Mouse (Mus musculus): ENCODE measurements around the gene Gm9803. TPM values are rescaled to one million over a fixed set of nuclear protein-coding genes. Genes with fewer than 3 reads are reported as not detected.

Gm9803 gene
- polyA plus RNA-seq, 1 experiment from 2014 or later, result 13.9 TPM

DNA sequence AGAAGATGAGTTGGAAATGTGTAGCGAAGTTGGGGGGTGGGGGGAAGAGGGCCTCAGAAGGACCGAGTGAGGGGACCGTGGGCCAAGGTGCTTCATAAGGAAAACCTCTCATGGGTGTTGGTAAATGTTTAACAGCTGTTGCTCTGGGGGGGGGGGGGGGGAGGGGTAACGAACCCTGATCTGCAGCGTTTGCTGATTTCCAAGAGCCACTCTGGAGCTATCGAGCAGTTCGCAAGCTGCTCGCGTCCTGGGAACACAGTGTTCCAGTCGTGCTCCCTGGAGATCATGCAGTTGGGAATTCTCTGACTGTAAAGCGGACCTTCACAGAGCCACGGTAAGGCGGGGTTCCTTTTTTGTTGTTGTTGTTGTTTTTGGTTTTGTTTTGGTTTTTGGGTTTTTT is 5.5 kb upstream of the Gm9803 start:
- no peak overlapping the region for H3K27ac ChIP-seq (replicated peaks)
- WGBS, result 79% methylated on average over 13 of the region's 13 CpGs
- DNase-seq (ENCODE audit: low spot score), result no peak
- H3K36me3 ChIP-seq (replicated peaks), result peaks cover 28% of the 10 kb centered on the region
- H3K4me3 ChIP-seq, result no peak overlapping the region
- H3K9me3 ChIP-seq, result no peaks in the 10 kb centered on the region
- no peaks in the 10 kb centered on the region for H3K27me3 ChIP-seq (replicated peaks; ENCODE audit: low read depth, poor library complexity, severe bottlenecking)
- peaks cover 5% of the 10 kb centered on the region; the same call in 1 of the 2 replicates for H3K4me1 ChIP-seq

DNA sequence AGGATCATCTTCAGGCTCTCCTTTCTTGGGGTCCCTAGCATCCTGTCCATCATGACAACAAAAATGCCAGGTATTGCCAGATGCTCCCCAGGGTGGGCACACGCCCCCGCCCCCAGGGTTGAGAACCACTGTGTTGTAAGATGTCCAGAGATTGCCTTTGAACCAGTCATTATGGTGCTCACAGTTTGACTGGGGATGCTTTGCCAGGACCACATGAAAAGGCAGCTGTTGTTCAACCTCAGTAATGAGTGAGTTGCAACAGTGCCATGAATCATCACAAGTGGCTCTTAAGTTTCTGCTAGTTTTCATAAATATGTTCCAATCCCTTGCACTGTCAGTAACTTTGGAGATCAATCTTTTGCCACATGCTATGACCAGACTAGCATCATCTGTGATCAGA is 3.9 kb upstream of the Gm9803 start:
- no peak for DNase-seq (ENCODE audit: low spot score)

DNA sequence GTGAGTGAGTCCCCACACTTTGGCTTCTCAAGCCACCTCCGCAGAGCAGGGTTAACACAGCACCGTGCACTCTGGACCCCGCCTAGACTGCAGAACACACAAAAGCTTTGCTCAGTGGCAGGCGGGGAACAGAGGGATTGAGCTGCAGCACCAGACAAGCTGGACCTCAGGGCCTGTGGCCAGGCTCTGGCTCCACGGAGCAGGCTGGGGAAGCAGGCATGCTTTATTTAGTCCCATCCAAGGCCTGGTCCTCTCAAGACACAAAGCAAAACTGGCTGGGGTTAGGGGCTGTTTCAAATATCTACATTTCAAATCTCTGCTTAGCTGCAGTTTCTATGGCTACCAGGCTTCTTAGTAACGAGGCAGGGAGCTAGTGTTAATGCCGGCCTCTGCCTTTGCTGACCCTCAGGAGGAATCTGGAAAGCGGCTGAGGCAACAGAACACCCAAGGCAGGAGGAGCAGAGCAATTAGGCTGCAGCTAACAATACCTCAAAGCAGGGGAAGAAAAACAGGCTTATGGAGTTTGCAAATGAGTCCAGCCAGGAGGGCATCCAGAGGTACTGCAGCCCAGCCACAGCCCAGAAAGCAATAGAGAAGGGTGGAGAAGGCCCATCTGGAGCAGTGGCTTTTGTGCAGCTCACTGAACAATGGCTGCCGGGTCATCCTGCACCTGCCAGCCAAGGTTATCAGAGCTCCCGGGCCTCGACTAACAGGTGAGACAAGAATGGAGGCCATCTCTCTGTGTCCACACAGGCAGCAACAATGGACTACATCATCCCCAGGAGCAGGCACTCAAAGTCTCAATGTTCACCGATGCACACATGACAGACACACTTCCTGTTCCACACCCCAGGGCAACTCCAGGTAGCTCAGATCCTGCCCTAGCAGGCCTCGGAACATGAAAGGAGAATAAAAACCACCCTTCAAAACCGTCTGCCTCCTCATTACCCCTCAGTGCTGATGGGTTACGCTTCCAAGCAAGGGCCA is 3.7 kb downstream of the Gm9803 start:
- H3K36me3 ChIP-seq (replicated peaks), result peaks cover 80% of the 10 kb centered on the region
- peaks cover 19% of the 10 kb centered on the region for H3K4me1 ChIP-seq
- H3K9me3 ChIP-seq, result no peaks in the 10 kb centered on the region
- DNase-seq (ENCODE audit: low spot score), result peak; percentile 42
- H3K27me3 ChIP-seq (replicated peaks; ENCODE audit: low read depth, poor library complexity, severe bottlenecking), result no peaks in the 10 kb centered on the region
- H3K27ac ChIP-seq (replicated peaks), result peak overlapping the region; percentile 79
- 42% methylated on average over 15 of the region's 15 CpGs for WGBS
- peak overlapping the region; percentile 11; the same call in 1 of the 2 replicates for H3K4me3 ChIP-seq

More for the DNA sequence above, 3.9 kb upstream of the Gm9803 start:
- peaks cover 5% of the 10 kb centered on the region; the same call in 1 of the 2 replicates for H3K4me1 ChIP-seq
- 95% methylated on average over 2 of the region's 2 CpGs for WGBS
- H3K27me3 ChIP-seq (replicated peaks; ENCODE audit: low read depth, poor library complexity, severe bottlenecking), result no peaks in the 10 kb centered on the region
- H3K4me3 ChIP-seq, result no peak overlapping the region
- H3K27ac ChIP-seq (replicated peaks), result no peak overlapping the region
- H3K9me3 ChIP-seq, result no peaks in the 10 kb centered on the region
- peaks cover 22% of the 10 kb centered on the region for H3K36me3 ChIP-seq (replicated peaks)

DNA sequence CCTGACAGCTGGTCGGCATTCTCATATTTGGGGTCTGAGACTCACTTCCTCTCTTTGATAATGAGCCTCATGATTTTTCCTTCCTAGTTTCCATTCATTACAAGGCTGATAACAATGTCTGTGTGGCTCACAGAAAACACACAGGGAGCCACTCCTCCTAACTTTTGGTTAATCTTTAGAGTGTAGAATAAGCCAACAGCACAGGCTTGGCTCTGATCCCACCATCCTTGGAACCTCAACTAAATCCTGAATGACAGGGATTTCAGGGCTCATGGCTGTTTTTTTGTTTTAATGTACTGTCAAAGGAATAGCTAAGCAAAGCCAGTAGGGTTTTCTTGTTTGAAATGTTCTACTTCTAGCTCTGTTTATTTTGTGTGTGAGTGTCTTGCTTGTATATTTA is 10.5 kb downstream of the Gm9803 start:
- Histone ChIP-seq H3K4me3 (no peak overlapping the region), H3K36me3 (replicated peaks) (peaks cover 60% of the 10 kb centered on the region), H3K9me3 (no peaks in the 10 kb centered on the region), H3K27me3 (replicated peaks; ENCODE audit: low read depth, poor library complexity, severe bottlenecking) (no peaks in the 10 kb centered on the region), H3K27ac (replicated peaks) (no peak overlapping the region), H3K4me1 (peaks cover 4% of the 10 kb centered on the region)
- DNase-seq (ENCODE audit: low spot score), result no peak
- 88% methylated on average over 1 of the region's 1 CpGs for WGBS

DNA sequence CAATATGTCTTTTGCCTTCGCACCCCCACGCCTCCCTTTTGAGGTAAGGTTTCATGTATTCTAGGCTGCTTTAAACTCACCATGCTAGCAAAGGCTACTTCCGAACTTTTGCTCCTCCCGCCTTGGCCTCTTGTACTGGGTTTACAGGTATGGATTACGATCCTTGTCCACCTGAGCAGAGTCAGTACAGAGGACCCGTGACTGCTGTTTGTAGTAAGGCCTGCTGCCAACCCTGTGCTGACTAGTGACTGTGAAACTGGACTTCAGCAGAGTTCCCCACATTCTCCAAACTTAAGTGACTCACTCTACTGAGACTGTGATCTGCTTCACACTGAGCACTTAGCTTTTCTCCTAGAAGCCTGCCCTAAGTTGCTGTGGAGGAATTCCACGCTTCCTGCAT is 13.8 kb downstream of the Gm9803 start:
- H3K27me3 ChIP-seq (replicated peaks; ENCODE audit: low read depth, poor library complexity, severe bottlenecking), result no peaks in the 10 kb centered on the region
- no peak overlapping the region for H3K27ac ChIP-seq (replicated peaks)
- no peak overlapping the region for H3K4me3 ChIP-seq
- peaks cover 28% of the 10 kb centered on the region for H3K36me3 ChIP-seq (replicated peaks)
- DNase-seq (ENCODE audit: low spot score), result no peak
- peaks cover 15% of the 10 kb centered on the region for H3K4me1 ChIP-seq
- WGBS, result 90% methylated on average over 7 of the region's 7 CpGs
- H3K9me3 ChIP-seq, result no peaks in the 10 kb centered on the region

DNA sequence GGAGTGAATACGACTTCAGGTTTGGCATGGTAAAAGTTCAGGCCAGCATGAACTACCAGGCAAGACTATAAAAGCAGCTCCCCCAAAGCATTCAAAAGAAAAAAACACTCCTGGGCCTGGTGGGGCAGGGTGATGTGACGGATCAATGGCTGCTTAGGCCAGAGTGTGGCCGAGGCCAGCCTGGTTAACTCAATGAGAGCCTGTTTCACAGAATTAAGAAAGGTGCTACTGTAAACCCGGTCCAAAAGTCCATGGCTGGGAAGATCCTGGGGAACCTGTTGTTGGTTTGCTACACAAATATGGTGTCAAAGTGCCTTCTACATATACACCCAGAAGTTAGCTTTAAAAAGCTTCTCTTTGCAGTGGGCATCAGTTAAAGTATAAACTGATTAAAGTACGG is 14.9 kb downstream of the Gm9803 start:
- no peak overlapping the region for H3K27ac ChIP-seq (replicated peaks)
- DNase-seq (ENCODE audit: low spot score), result no peak
- peaks cover 15% of the 10 kb centered on the region for H3K4me1 ChIP-seq
- H3K4me3 ChIP-seq, result no peak overlapping the region
- H3K36me3 ChIP-seq (replicated peaks), result peaks cover 18% of the 10 kb centered on the region
- WGBS, result 90% methylated on average over 5 of the region's 5 CpGs
- no peaks in the 10 kb centered on the region for H3K27me3 ChIP-seq (replicated peaks; ENCODE audit: low read depth, poor library complexity, severe bottlenecking)
- no peaks in the 10 kb centered on the region for H3K9me3 ChIP-seq

DNA sequence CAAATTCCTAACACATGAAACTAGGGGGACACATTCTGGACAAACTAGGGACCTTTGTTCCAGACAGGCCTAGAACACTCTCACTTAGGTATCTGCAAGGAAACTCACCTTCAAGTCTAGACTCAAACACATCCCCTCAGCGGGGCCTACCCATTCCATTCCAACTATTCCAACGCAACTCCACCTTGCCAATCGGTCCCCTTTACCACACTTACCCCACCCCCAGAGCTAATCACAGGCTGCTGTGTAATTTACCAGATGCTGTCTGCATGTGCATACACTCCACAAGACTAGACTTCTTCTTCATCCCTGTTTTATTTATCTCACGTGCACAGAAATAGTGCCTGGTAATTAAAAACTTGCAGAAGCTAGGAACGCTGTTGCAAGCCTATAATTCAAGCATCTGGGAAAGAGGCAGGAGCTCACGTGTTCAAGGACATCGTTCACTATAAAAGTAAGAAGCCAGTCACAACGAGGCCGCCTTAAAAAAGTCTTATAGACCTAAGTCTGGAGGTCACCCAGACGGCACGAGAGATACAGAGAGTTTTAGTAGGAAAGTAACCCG is 15.9 kb downstream of the Gm9803 start:
- Histone ChIP-seq H3K36me3 (replicated peaks) (peaks cover 18% of the 10 kb centered on the region), H3K27ac (replicated peaks) (peak overlapping the region; percentile 92)

DNA sequence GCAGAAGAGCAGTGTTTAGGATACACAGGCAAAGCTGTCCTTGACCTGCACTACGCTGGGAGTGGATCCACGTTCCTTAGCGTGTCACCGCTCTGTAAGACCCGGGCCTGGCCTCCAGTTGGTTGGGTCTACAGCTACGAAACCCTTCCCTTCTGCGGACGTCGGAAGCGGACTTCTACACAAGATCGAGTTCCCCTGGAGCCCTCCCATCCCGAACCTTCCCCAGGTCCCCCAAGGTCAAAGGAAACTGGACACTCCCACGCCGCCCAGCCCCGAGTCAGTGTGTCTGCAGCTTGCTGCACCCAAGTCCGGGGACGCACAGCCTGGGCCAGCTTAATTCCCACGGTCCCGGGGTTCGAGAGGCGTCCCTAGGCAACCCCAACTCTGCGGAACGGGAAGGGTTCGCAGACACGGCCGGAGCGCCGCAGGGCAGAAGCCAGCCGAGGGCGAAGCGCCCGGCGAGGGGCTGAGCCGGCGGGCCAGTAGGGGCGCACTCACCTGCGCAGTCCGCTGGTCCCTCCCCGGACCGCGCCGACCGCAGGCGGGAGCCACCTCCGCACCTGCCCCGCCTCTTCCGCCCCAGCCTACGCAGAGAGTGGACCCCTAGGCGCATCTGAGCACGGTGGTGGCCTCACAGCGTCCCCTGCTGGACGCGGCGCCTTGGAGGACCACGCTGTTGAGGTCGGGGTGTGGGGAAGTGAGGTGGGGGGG is 16.7 kb downstream of the Gm9803 start, which contains the start of gene 1700021F05Rik:
1700021F05Rik (minus strand) TSS at position 553 of the 711 bp plus-strand sequence.
- DNase-seq (ENCODE audit: low spot score), result peak; percentile 97
- H3K4me3 ChIP-seq, result peak within 1 kb of the TSS; percentile 93
- H3K36me3 ChIP-seq (replicated peaks), result peaks cover 11% of the 10 kb centered on the region
- no peaks in the 10 kb centered on the region for H3K27me3 ChIP-seq (replicated peaks; ENCODE audit: low read depth, poor library complexity, severe bottlenecking)
- H3K27ac ChIP-seq (replicated peaks), result peak within 1 kb of the TSS; percentile 92
- under 1% methylated on average over 56 of the region's 56 CpGs for WGBS
- H3K4me1 ChIP-seq, result peaks cover 15% of the 10 kb centered on the region
- H3K9me3 ChIP-seq, result no peaks in the 10 kb centered on the region

More for the DNA sequence above, 15.9 kb downstream of the Gm9803 start:
- Histone ChIP-seq H3K9me3 (no peaks in the 10 kb centered on the region), H3K4me1 (peaks cover 15% of the 10 kb centered on the region), H3K4me3 (peak overlapping the region; percentile 93), H3K27me3 (replicated peaks; ENCODE audit: low read depth, poor library complexity, severe bottlenecking) (no peaks in the 10 kb centered on the region)
- DNase-seq (ENCODE audit: low spot score), result no peak
- 21% methylated on average over 12 of the region's 12 CpGs for WGBS

DNA sequence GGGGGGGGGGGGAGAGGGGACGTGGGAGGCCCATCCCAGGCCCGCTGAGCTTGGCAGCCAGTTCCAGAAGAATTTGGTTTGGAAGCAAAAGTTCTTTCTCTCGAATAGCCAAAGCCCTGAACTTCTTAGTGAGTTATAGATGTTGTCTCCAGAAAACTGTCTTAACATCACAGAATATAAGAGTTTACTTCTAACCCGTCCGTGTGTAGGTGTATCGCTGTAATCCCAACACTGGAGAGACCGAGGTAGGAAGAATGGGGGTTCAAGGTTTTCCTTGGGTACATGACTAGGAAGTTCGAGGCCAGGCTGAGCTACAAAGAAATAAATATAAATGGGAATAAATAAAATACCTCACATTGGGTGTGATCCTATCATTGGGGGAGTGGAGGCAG is 17.3 kb downstream of the Gm9803 start:
- WGBS, result 52% methylated on average over 8 of the region's 8 CpGs
- H3K27ac ChIP-seq (replicated peaks), result peak overlapping the region; percentile 92
- H3K4me1 ChIP-seq, result peaks cover 15% of the 10 kb centered on the region
- H3K27me3 ChIP-seq (replicated peaks; ENCODE audit: low read depth, poor library complexity, severe bottlenecking), result no peaks in the 10 kb centered on the region
- no peak for DNase-seq (ENCODE audit: low spot score)
- H3K9me3 ChIP-seq, result no peaks in the 10 kb centered on the region
- H3K4me3 ChIP-seq, result peak overlapping the region; percentile 93
- H3K36me3 ChIP-seq (replicated peaks), result peaks cover 5% of the 10 kb centered on the region

DNA sequence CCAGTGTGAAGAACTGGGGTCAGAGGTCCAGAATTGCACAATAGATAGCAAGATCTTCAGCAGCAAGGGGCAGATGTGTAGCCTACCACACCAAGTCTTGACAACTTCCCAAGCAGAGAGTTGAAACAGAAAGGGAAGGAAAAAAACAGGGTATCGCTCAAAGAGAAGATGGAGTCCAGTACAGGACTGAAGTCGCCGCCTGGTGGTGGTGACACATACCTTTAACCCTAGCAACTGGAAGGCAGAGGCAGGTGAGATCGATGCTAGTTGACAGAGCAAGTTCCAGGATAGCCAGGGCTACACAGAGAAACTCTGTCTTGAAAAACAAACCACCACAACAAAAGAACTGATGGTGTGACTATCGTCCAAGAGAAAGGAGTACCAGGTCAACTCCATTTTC is 25.5 kb downstream of the Gm9803 start:
- Histone ChIP-seq H3K9me3 (no peaks in the 10 kb centered on the region), H3K27me3 (replicated peaks; ENCODE audit: low read depth, poor library complexity, severe bottlenecking) (no peaks in the 10 kb centered on the region), H3K36me3 (replicated peaks) (no peaks in the 10 kb centered on the region), H3K27ac (replicated peaks) (no peak overlapping the region), H3K4me3 (no peak overlapping the region), H3K4me1 (peaks cover 5% of the 10 kb centered on the region; the same call in 1 of the 2 replicates)
- 65% methylated on average over 5 of the region's 5 CpGs for WGBS
- DNase-seq (ENCODE audit: low spot score), result peak; percentile 26

DNA sequence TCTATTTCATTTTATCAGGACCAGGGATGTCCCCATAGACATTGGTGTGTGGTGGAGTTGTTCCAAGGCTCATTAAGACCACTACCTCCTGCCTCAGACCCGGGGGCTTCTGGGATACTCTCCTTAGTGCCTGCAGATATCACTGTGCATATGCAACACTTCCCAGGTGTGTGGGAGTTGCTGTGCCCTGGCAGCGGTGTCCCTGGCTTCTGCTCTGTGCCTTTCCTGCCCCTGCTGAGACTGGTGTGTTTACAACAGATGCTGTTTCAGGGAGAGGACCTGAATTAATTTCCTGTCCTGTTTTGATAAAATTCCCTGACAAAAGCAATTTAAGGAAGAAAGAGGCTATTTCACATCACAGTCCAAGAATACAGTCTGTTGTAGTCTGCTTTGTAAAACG is 27.0 kb downstream of the Gm9803 start:
- DNase-seq (ENCODE audit: low spot score), result no peak
- H3K36me3 ChIP-seq (replicated peaks), result no peaks in the 10 kb centered on the region
- H3K27me3 ChIP-seq (replicated peaks; ENCODE audit: low read depth, poor library complexity, severe bottlenecking), result no peaks in the 10 kb centered on the region
- H3K27ac ChIP-seq (replicated peaks), result no peak overlapping the region
- WGBS, result 36% methylated on average over 3 of the region's 3 CpGs
- H3K4me1 ChIP-seq, result peaks cover 5% of the 10 kb centered on the region; the same call in 1 of the 2 replicates
- no peak overlapping the region for H3K4me3 ChIP-seq
- no peaks in the 10 kb centered on the region for H3K9me3 ChIP-seq

DNA sequence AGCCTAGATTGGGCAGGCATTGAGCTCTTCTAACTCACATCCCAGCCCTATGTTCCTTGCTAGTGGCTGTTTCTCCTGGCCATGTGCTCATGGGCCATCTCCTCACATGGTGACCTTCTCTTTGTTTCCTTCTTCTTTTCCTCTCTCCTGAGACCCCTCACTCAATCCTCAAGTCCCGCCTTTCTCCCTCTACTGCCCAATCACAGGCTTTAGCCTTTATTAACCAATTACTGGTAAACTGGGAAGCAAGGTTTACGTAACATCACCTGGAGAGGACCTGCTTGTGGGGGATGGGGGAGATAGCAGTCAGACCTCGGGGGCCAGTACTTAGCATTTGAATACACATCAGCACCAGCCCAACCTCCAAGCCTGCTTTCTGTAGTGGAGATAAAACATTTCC is 27.5 kb downstream of the Gm9803 start:
- no peak overlapping the region for H3K4me3 ChIP-seq
- no peak overlapping the region for H3K27ac ChIP-seq (replicated peaks)
- peaks cover 5% of the 10 kb centered on the region; the same call in 1 of the 2 replicates for H3K4me1 ChIP-seq
- no peaks in the 10 kb centered on the region for H3K27me3 ChIP-seq (replicated peaks; ENCODE audit: low read depth, poor library complexity, severe bottlenecking)
- 28% methylated on average over 3 of the region's 3 CpGs for WGBS
- no peaks in the 10 kb centered on the region for H3K36me3 ChIP-seq (replicated peaks)
- DNase-seq (ENCODE audit: low spot score), result no peak
- H3K9me3 ChIP-seq, result no peaks in the 10 kb centered on the region
